Mouse (Mus musculus): ENCODE measurements around the gene Pcdh7. TPM values are rescaled to one million over a fixed set of nuclear protein-coding genes. Genes with fewer than 3 reads are reported as not detected.

Gene Pcdh7
- polyA plus RNA-seq, 1 experiment from 2014 or later: 11.3 TPM

- Histone ChIP-seq H3K4me3 (replicated peaks) (no peak overlapping the region), H3K4me2 (replicated peaks) (no peak overlapping the region), H3K27me3 (no peaks in the 10 kb centered on the region), H3K9ac (no peak overlapping the region), H3K4me1 (no peaks in the 10 kb centered on the region), H3K36me3 (no peaks in the 10 kb centered on the region), H3K27ac (replicated peaks) (no peak overlapping the region), H3K9me3 (replicated peaks) (no peaks in the 10 kb centered on the region)
- WGBS: 22% methylated on average over 4 of the region's 4 CpGs
- no peak for ATAC-seq (ENCODE audit: insufficient number of reproducible peaks, low FRiP score, low TSS enrichment, low read depth)
These were observed 326.4 kb downstream of the Pcdh7 start for GRCm38 (mm10) chr5:58044216-58044615.

- no peaks in the 10 kb centered on the region for H3K4me1 ChIP-seq
- H3K36me3 ChIP-seq: no peaks in the 10 kb centered on the region
- no peaks in the 10 kb centered on the region for H3K9me3 ChIP-seq (replicated peaks)
- no peak overlapping the region for H3K4me2 ChIP-seq (replicated peaks)
- no peak overlapping the region for H3K9ac ChIP-seq
- no peak for ATAC-seq (ENCODE audit: insufficient number of reproducible peaks, low FRiP score, low TSS enrichment, low read depth)
- H3K27me3 ChIP-seq: no peaks in the 10 kb centered on the region
- no peak overlapping the region for H3K4me3 ChIP-seq (replicated peaks)
- H3K27ac ChIP-seq (replicated peaks): no peak overlapping the region
- 58% methylated on average over 4 of the region's 4 CpGs for WGBS
These were observed 363.3 kb downstream of the Pcdh7 start for GRCm38 (mm10) chr5:58081054-58081453.

GRCm38 (mm10) chr5:58082230-58082629 is 364.5 kb downstream of the Pcdh7 start:
- Histone ChIP-seq H3K27ac (replicated peaks) (no peak overlapping the region), H3K4me3 (replicated peaks) (no peak overlapping the region), H3K4me1 (no peaks in the 10 kb centered on the region), H3K36me3 (no peaks in the 10 kb centered on the region), H3K9me3 (replicated peaks) (no peaks in the 10 kb centered on the region), H3K4me2 (replicated peaks) (no peak overlapping the region), H3K9ac (no peak overlapping the region), H3K27me3 (no peaks in the 10 kb centered on the region)
- WGBS: 87% methylated on average over 2 of the region's 2 CpGs
- ATAC-seq (ENCODE audit: insufficient number of reproducible peaks, low FRiP score, low TSS enrichment, low read depth): no peak

GRCm38 (mm10) chr5:58083056-58083455 is 365.3 kb downstream of the Pcdh7 start:
- no peaks in the 10 kb centered on the region for H3K9me3 ChIP-seq (replicated peaks)
- no peak overlapping the region for H3K4me2 ChIP-seq (replicated peaks)
- no peaks in the 10 kb centered on the region for H3K36me3 ChIP-seq
- no peaks in the 10 kb centered on the region for H3K4me1 ChIP-seq
- no peak for ATAC-seq (ENCODE audit: insufficient number of reproducible peaks, low FRiP score, low TSS enrichment, low read depth)
- WGBS: 93% methylated on average over 3 of the region's 3 CpGs
- H3K9ac ChIP-seq: no peak overlapping the region
- no peak overlapping the region for H3K27ac ChIP-seq (replicated peaks)
- no peaks in the 10 kb centered on the region for H3K27me3 ChIP-seq
- H3K4me3 ChIP-seq (replicated peaks): no peak overlapping the region

GRCm38 (mm10) chr5:58083972-58084371 is 366.2 kb downstream of the Pcdh7 start:
- 55% methylated on average over 6 of the region's 6 CpGs for WGBS
- Histone ChIP-seq H3K4me1 (no peaks in the 10 kb centered on the region), H3K27ac (replicated peaks) (no peak overlapping the region), H3K36me3 (no peaks in the 10 kb centered on the region), H3K4me3 (replicated peaks) (no peak overlapping the region), H3K4me2 (replicated peaks) (no peak overlapping the region), H3K9me3 (replicated peaks) (no peaks in the 10 kb centered on the region), H3K27me3 (no peaks in the 10 kb centered on the region), H3K9ac (no peak overlapping the region)
- no peak for ATAC-seq (ENCODE audit: insufficient number of reproducible peaks, low FRiP score, low TSS enrichment, low read depth)

GRCm38 (mm10) chr5:58108665-58109364 is 391.0 kb downstream of the Pcdh7 start:
- H3K9ac ChIP-seq: no peak overlapping the region
- ATAC-seq (ENCODE audit: insufficient number of reproducible peaks, low FRiP score, low TSS enrichment, low read depth): no peak
- H3K4me2 ChIP-seq (replicated peaks): no peak overlapping the region
- no peaks in the 10 kb centered on the region for H3K36me3 ChIP-seq
- H3K27me3 ChIP-seq: no peaks in the 10 kb centered on the region
- H3K4me3 ChIP-seq (replicated peaks): no peak overlapping the region
- no peaks in the 10 kb centered on the region for H3K9me3 ChIP-seq (replicated peaks)
- no peak overlapping the region for H3K27ac ChIP-seq (replicated peaks)
- WGBS: 69% methylated on average over 4 of the region's 4 CpGs
- H3K4me1 ChIP-seq: no peaks in the 10 kb centered on the region

GRCm38 (mm10) chr5:58116096-58116495 is 398.3 kb downstream of the Pcdh7 start:
- no peaks in the 10 kb centered on the region for H3K36me3 ChIP-seq
- no peak overlapping the region for H3K4me2 ChIP-seq (replicated peaks)
- no peaks in the 10 kb centered on the region for H3K4me1 ChIP-seq
- H3K9ac ChIP-seq: no peak overlapping the region
- no peaks in the 10 kb centered on the region for H3K9me3 ChIP-seq (replicated peaks)
- no peak overlapping the region for H3K4me3 ChIP-seq (replicated peaks)
- no peak for ATAC-seq (ENCODE audit: insufficient number of reproducible peaks, low FRiP score, low TSS enrichment, low read depth)
- H3K27me3 ChIP-seq: no peaks in the 10 kb centered on the region
- no peak overlapping the region for H3K27ac ChIP-seq (replicated peaks)
- WGBS: 43% methylated on average over 3 of the region's 3 CpGs

GRCm38 (mm10) chr5:58117896-58118295 is 400.1 kb downstream of the Pcdh7 start:
- Histone ChIP-seq H3K36me3 (no peaks in the 10 kb centered on the region), H3K9me3 (replicated peaks) (no peaks in the 10 kb centered on the region), H3K4me2 (replicated peaks) (no peak overlapping the region), H3K9ac (no peak overlapping the region), H3K4me3 (replicated peaks) (no peak overlapping the region), H3K27me3 (no peaks in the 10 kb centered on the region), H3K4me1 (no peaks in the 10 kb centered on the region), H3K27ac (replicated peaks) (no peak overlapping the region)
- WGBS: 68% methylated on average over 3 of the region's 3 CpGs
- no peak for ATAC-seq (ENCODE audit: insufficient number of reproducible peaks, low FRiP score, low TSS enrichment, low read depth)

GRCm38 (mm10) chr5:58118930-58119611 is 401.3 kb downstream of the Pcdh7 start:
- H3K4me1 ChIP-seq: no peaks in the 10 kb centered on the region
- no peak overlapping the region for H3K9ac ChIP-seq
- no peaks in the 10 kb centered on the region for H3K36me3 ChIP-seq
- H3K9me3 ChIP-seq (replicated peaks): no peaks in the 10 kb centered on the region
- 43% methylated on average over 3 of the region's 3 CpGs for WGBS
- H3K27me3 ChIP-seq: no peaks in the 10 kb centered on the region
- H3K4me2 ChIP-seq (replicated peaks): no peak overlapping the region
- H3K4me3 ChIP-seq (replicated peaks): no peak overlapping the region
- H3K27ac ChIP-seq (replicated peaks): no peak overlapping the region
- ATAC-seq (ENCODE audit: insufficient number of reproducible peaks, low FRiP score, low TSS enrichment, low read depth): no peak

- Histone ChIP-seq H3K27me3 (no peaks in the 10 kb centered on the region), H3K4me1 (no peaks in the 10 kb centered on the region), H3K4me2 (replicated peaks) (no peak overlapping the region), H3K4me3 (replicated peaks) (no peak overlapping the region), H3K36me3 (no peaks in the 10 kb centered on the region), H3K27ac (replicated peaks) (no peak overlapping the region), H3K9me3 (replicated peaks) (no peaks in the 10 kb centered on the region), H3K9ac (no peak overlapping the region)
- 59% methylated on average over 2 of the region's 2 CpGs for whole genome bisulfite sequencing
- ATAC-seq (ENCODE audit: insufficient number of reproducible peaks, low FRiP score, low TSS enrichment, low read depth): no peak
These were observed 426.1 kb downstream of the Pcdh7 start for GRCm38 (mm10) chr5:58143897-58144296.

GRCm38 (mm10) chr5:58153966-58154365 is 436.2 kb downstream of the Pcdh7 start:
- no peak overlapping the region for H3K27ac ChIP-seq (replicated peaks)
- no peaks in the 10 kb centered on the region for H3K4me1 ChIP-seq
- H3K36me3 ChIP-seq: no peaks in the 10 kb centered on the region
- 47% methylated on average over 5 of the region's 5 CpGs for WGBS
- no peak overlapping the region for H3K9ac ChIP-seq
- H3K4me3 ChIP-seq (replicated peaks): no peak overlapping the region
- no peaks in the 10 kb centered on the region for H3K27me3 ChIP-seq
- ATAC-seq (ENCODE audit: insufficient number of reproducible peaks, low FRiP score, low TSS enrichment, low read depth): no peak
- H3K4me2 ChIP-seq (replicated peaks): no peak overlapping the region
- H3K9me3 ChIP-seq (replicated peaks): no peaks in the 10 kb centered on the region

GRCm38 (mm10) chr5:58172218-58172617 is 454.5 kb downstream of the Pcdh7 start:
- H3K4me3 ChIP-seq (replicated peaks): no peak overlapping the region
- H3K27ac ChIP-seq (replicated peaks): no peak overlapping the region
- no peak overlapping the region for H3K4me2 ChIP-seq (replicated peaks)
- no peaks in the 10 kb centered on the region for H3K27me3 ChIP-seq
- no peak overlapping the region for H3K9ac ChIP-seq
- H3K9me3 ChIP-seq (replicated peaks): no peaks in the 10 kb centered on the region
- H3K4me1 ChIP-seq: peaks cover 3% of the 10 kb centered on the region; the same call in 1 of the 2 replicates
- no peaks in the 10 kb centered on the region for H3K36me3 ChIP-seq
- no peak for ATAC-seq (ENCODE audit: insufficient number of reproducible peaks, low FRiP score, low TSS enrichment, low read depth)

All from embryonic facial prominence, embryonic 15.5 days (tissue).